Mouse (Mus musculus) MEL (cell line): Measurements from ENCODE around the gene Cebpg. TPM values are rescaled to one million over a fixed set of nuclear protein-coding genes. Genes with fewer than 3 reads are reported as not detected.

Source experiments
- DNase-seq: peaks from one replicate; pipeline ENCODE4 v3.0.0; 2011; ENCODE audit warnings: low read depth, low spot score
- H3K27ac ChIP-seq: 2 replicates; pipeline ENCODE4 v1.5.1; 2012; ENCODE audit warnings: low read depth, mild to moderate bottlenecking, control low read depth, low read length, moderate library complexity; ENCODE audit not compliant: control insufficient read depth
- H3K27me3 ChIP-seq, 2 experiments: fragments of 150-350 bp in 1 of 2; sonication (generic) in 1 of 2; 2 replicates each; pipeline ENCODE4 v1.6.1; 2012; ENCODE audit warnings: low read length in 2 of 2, mild to moderate bottlenecking in 2 of 2, improper control_type of control experiment in 1 of 2, moderate library complexity in 1 of 2; ENCODE audit not compliant: insufficient read depth in 2 of 2, control insufficient read depth in 1 of 2
- H3K36me3 ChIP-seq, 2 experiments: 2 replicates each; pipeline ENCODE4 v1.6.1; 2012 to 2014; ENCODE audit warnings: low read length in 2 of 2, improper control_type of control experiment in 1 of 2, inconsistent platforms in 1 of 2, mild to moderate bottlenecking in 1 of 2; ENCODE audit not compliant: insufficient read depth in 2 of 2, control insufficient read depth in 1 of 2
- H3K4me1 ChIP-seq, 2 experiments: fragments of 150-350 bp in 1 of 2; sonication (generic) in 1 of 2; 2 replicates each; pipeline ENCODE4 v1.6.1; 2012; ENCODE audit warnings: low read length in 2 of 2, improper control_type of control experiment in 1 of 2, mild to moderate bottlenecking in 1 of 2; ENCODE audit not compliant: insufficient read depth in 2 of 2, control insufficient read depth in 1 of 2
- H3K4me3 ChIP-seq, 2 experiments: fragments of 150-350 bp in 1 of 2; sonication (generic) in 1 of 2; 2 replicates each; pipeline ENCODE4 v1.5.1; 2012; ENCODE audit warnings: low read depth in 2 of 2, low read length in 2 of 2, mild to moderate bottlenecking in 2 of 2, moderate library complexity in 2 of 2, control low read depth in 1 of 2, improper control_type of control experiment in 1 of 2; ENCODE audit not compliant: control insufficient read depth in 1 of 2, insufficient read depth in 1 of 2
- H3K79me2 ChIP-seq: 2 replicates; pipeline ENCODE4 v1.6.1; 2012; ENCODE audit warnings: mild to moderate bottlenecking, low read length, moderate library complexity; ENCODE audit not compliant: control insufficient read depth, poor library complexity, insufficient read depth
- H3K9ac ChIP-seq: 2 replicates; pipeline ENCODE4 v1.6.1; 2012; ENCODE audit warnings: low read depth, mild to moderate bottlenecking, control low read depth, low read length, moderate library complexity; ENCODE audit not compliant: control insufficient read depth, poor library complexity, severe bottlenecking
- H3K9me3 ChIP-seq: fragments of 150-350 bp; sonication (generic); replicated peaks from 2 replicates; pipeline ENCODE4 v1.6.1; 2012; ENCODE audit warnings: mild to moderate bottlenecking, low read length, improper control_type of control experiment, moderate library complexity; ENCODE audit not compliant: insufficient read depth
- CHD1 ChIP-seq: IDR thresholded peaks from 2 replicates; pipeline ENCODE4 v1.6.1; 2012; ENCODE audit warnings: low read depth, mild to moderate bottlenecking, inconsistent platforms, low read length, improper control_type of control experiment
- CTCF ChIP-seq, 3 experiments: IDR thresholded peaks in 2 of 3; conservative IDR thresholded peaks in 1 of 3; 2 replicates each; pipeline ENCODE4 v1.5.1; 2011 to 2012; ENCODE audit warnings: low read length in 3 of 3, low read depth in 2 of 3, mild to moderate bottlenecking in 2 of 3, improper control_type of control experiment in 1 of 3, inconsistent platforms in 1 of 3, mixed read lengths in 1 of 3, moderate library complexity in 1 of 3; ENCODE audit not compliant: control insufficient read depth in 1 of 3, insufficient read depth in 1 of 3, poor library complexity in 1 of 3, severe bottlenecking in 1 of 3
- EP300 ChIP-seq, 2 experiments: IDR thresholded peaks; 2 replicates each; pipeline ENCODE4 v1.6.1; 2011; ENCODE audit warnings: improper control_type of control experiment in 2 of 2, low read length in 2 of 2, low read depth in 1 of 2, mild to moderate bottlenecking in 1 of 2
- ETS1 ChIP-seq: IDR thresholded peaks from 2 replicates; pipeline ENCODE4 v1.6.1; 2012; ENCODE audit warnings: low read depth, mild to moderate bottlenecking, inconsistent platforms, low read length, improper control_type of control experiment, moderate library complexity
- GATA1 ChIP-seq: IDR thresholded peaks from 2 replicates; pipeline ENCODE4 v1.6.1; 2011; ENCODE audit warnings: low read depth, low read length, improper control_type of control experiment
- MAZ ChIP-seq: IDR thresholded peaks from 2 replicates; pipeline ENCODE4 v1.6.1; 2012; ENCODE audit warnings: low read depth, mild to moderate bottlenecking, inconsistent platforms, low read length, improper control_type of control experiment
- MXI1 ChIP-seq: IDR thresholded peaks from 2 replicates; pipeline ENCODE4 v1.6.1; 2011; ENCODE audit warnings: mild to moderate bottlenecking, low read depth, low read length, improper control_type of control experiment
- MYB ChIP-seq: IDR thresholded peaks from 2 replicates; pipeline ENCODE4 v1.6.1; 2011; ENCODE audit warnings: mild to moderate bottlenecking, low read depth, low read length, improper control_type of control experiment
- MYC ChIP-seq: IDR thresholded peaks from 2 replicates; pipeline ENCODE4 v1.6.1; 2011; ENCODE audit warnings: low read depth, mild to moderate bottlenecking, low read length, improper control_type of control experiment, moderate library complexity
- NELFE ChIP-seq: IDR thresholded peaks from 2 replicates; pipeline ENCODE4 v1.6.1; 2011; ENCODE audit warnings: low read depth, low read length, improper control_type of control experiment
- NRF1 ChIP-seq: IDR thresholded peaks from 2 replicates; pipeline ENCODE4 v1.6.1; 2014; ENCODE audit warnings: low read depth, mild to moderate bottlenecking, inconsistent platforms, low read length, improper control_type of control experiment, moderate library complexity; ENCODE audit not compliant: poor library complexity, insufficient read depth, severe bottlenecking
- POLR2A ChIP-seq, 2 experiments: IDR thresholded peaks; 2 replicates each; pipeline ENCODE4 v1.6.1; 2011 to 2012; ENCODE audit warnings: low read length in 2 of 2, mild to moderate bottlenecking in 2 of 2, control low read depth in 1 of 2, improper control_type of control experiment in 1 of 2, low read depth in 1 of 2, moderate library complexity in 1 of 2; ENCODE audit not compliant: control insufficient read depth in 1 of 2, insufficient read depth in 1 of 2, poor library complexity in 1 of 2
- POLR2AphosphoS2 ChIP-seq: IDR thresholded peaks from 2 replicates; pipeline ENCODE4 v1.6.1; 2011; ENCODE audit warnings: low read length, improper control_type of control experiment
- TBP ChIP-seq: IDR thresholded peaks from 2 replicates; pipeline ENCODE4 v1.8.0; 2011; ENCODE audit warnings: low read depth, low read length, improper control_type of control experiment
- UBTF ChIP-seq: IDR thresholded peaks from 2 replicates; pipeline ENCODE4 v1.6.1; 2012; ENCODE audit warnings: low read depth, mild to moderate bottlenecking, inconsistent platforms, low read length, improper control_type of control experiment, moderate library complexity, borderline replicate concordance; ENCODE audit not compliant: insufficient read depth
- USF2 ChIP-seq, 2 experiments: IDR thresholded peaks; 2 replicates each; pipeline ENCODE4 v1.6.1; 2011 to 2012; ENCODE audit warnings: improper control_type of control experiment in 2 of 2, low read length in 2 of 2, borderline replicate concordance in 1 of 2, inconsistent platforms in 1 of 2, low read depth in 1 of 2, mild to moderate bottlenecking in 1 of 2; ENCODE audit not compliant: insufficient read depth in 1 of 2
- ZC3H11A ChIP-seq: IDR thresholded peaks from 2 replicates; pipeline ENCODE4 v1.6.1; 2012; ENCODE audit warnings: low read depth, mild to moderate bottlenecking, inconsistent platforms, low read length, improper control_type of control experiment
- ZNF384 ChIP-seq: IDR thresholded peaks from 2 replicates; pipeline ENCODE4 v1.6.1; 2012; ENCODE audit warnings: low read depth, mild to moderate bottlenecking, inconsistent platforms, low read length, improper control_type of control experiment
- polyA plus RNA-seq, 2 experiments: library from polyadenylated mRNA; stranded (reverse) in 1 of 2; unstranded in 1 of 2; fragments of >175 nt in 1 of 2; fragments of >200 nt in 1 of 2; gene quantifications; 2 replicates each; pipeline versions ENCODE4 v1.2.1 to v1.2.4; 2012; ENCODE audit warnings: low replicate concordance in 2 of 2, low read depth in 1 of 2; ENCODE audit not compliant: insufficient read length in 2 of 2, insufficient read depth in 1 of 2, missing spikeins in 1 of 2
- total RNA-seq: library from RNA; depleted of rRNA; stranded (reverse); fragments of 300-350 nt; gene quantifications from 2 replicates; pipeline ENCODE4 v1.2.3, GENCODE M21; 2012

Gene Cebpg
- total and polyA plus RNA-seq, 3 experiments = 17.3 to 20.7 TPM; not detected in 1

DNA sequence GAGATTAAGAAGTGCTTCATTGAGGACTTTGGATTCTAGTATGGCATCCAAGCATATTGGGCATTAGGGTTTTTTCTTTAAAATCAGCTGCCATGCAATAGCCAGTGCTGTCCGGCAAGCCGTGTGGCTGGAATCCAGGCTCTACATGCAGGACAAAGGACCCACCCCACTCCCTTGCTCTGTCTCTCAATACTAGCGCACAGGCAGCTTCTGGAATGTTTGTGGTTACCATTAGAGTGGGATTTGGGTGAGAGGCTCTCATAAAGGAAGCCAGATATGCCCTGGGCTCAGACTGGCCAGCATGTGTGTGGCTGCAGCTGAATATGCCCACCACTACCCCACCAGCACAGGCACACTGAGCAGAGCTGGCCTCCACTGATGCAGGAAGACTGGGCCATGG lies 26.7 kb downstream of the Cebpg start:
- Histone ChIP-seq H3K9ac (no peak overlapping the region), H3K9me3 (no peaks in the 10 kb centered on the region), H3K27me3 (no peaks in the 10 kb centered on the region), H3K79me2 (no peaks in the 10 kb centered on the region), H3K27ac (no peak overlapping the region), H3K4me1 (no peaks in the 10 kb centered on the region), H3K36me3 (no peaks in the 10 kb centered on the region), H3K4me3 (no peak overlapping the region)
- TF ChIP-seq USF2 (IDR thresholded peaks at IDR 0.05; ENCODE audit: borderline replicate concordance in 1 of 2, insufficient read depth in 1 of 2, low read depth in 1 of 2, low read length in 2 of 2) (no peak), MYB (no peak), POLR2A (IDR thresholded peaks at IDR 0.05; ENCODE audit: control insufficient read depth in 1 of 2, insufficient read depth in 1 of 2, low read depth in 1 of 2, low read length in 2 of 2, poor library complexity in 1 of 2) (no peak), NRF1 (no peak), NELFE (no peak), GATA1 (no peak), MYC (no peak), CTCF (IDR thresholded peaks at IDR 0.05 in 2 of 3, conservative IDR thresholded peaks at IDR 0.05 in 1 of 3; ENCODE audit: control insufficient read depth in 1 of 3, insufficient read depth in 1 of 3, low read depth in 2 of 3, low read length in 3 of 3, poor library complexity in 1 of 3, severe bottlenecking in 1 of 3) (no peak), POLR2AphosphoS2 (no peak), ZC3H11A (no peak), MXI1 (no peak), ZNF384 (no peak), UBTF (no peak), ETS1 (no peak), CHD1 (no peak)
- DNase-seq = no peak

- no peak for DNase-seq
- Histone ChIP-seq H3K4me3 (no peak overlapping the region), H3K9me3 (no peaks in the 10 kb centered on the region), H3K9ac (no peak overlapping the region), H3K4me1 (no peaks in the 10 kb centered on the region), H3K27me3 (no peaks in the 10 kb centered on the region), H3K27ac (no peak overlapping the region), H3K79me2 (no peaks in the 10 kb centered on the region), H3K36me3 (no peaks in the 10 kb centered on the region)
- TF ChIP-seq TBP (no peak), POLR2AphosphoS2 (no peak), MAZ (no peak), EP300 (IDR thresholded peaks at IDR 0.05; ENCODE audit: low read depth in 1 of 2, low read length in 2 of 2) (no peak), POLR2A (IDR thresholded peaks at IDR 0.05; ENCODE audit: control insufficient read depth in 1 of 2, insufficient read depth in 1 of 2, low read depth in 1 of 2, low read length in 2 of 2, poor library complexity in 1 of 2) (no peak), MYB (no peak), ETS1 (no peak)
Observed at GRCm38 (mm10) chr7:35029228-35029627, 27.1 kb downstream of the Cebpg start.
